Comparison of ENCODE assay signal across 33 mouse cellular contexts in the genomic region with DNA sequence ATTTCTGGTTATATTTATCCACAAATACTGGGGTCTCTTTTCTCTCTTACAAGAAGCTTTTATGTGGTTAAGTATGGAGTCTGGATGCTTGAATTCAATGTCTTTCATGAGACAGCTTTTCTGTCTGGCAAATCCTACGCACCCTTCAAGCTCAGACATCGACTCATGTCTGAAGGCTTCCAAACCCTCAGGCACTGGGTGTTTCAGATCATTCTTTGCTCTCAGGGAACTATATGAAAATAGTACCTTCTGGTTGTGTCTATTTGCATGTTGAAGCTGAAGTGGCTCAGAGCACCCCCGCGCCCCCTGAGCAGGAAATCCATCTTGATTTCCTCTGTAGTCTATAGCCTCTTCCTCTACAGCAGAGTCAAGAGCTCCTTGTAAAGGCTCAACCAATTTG. TPM values are rescaled to one million over a fixed set of nuclear protein-coding genes. Genes with fewer than 3 reads are reported as not detected.
DNase-seq lines count a peak whose midpoint lies in the region; ATAC-seq and TF ChIP-seq lines count a peak whose summit lies in the region.
"Had no signal": no experiment of that assay in that cellular context is flagged by ENCODE, and none has a peak within 500 bp of the region (broad histone marks: within the 10 kb centered on the region; RNA-seq: fewer than 3 reads in every experiment).

No protein-coding gene starts in this region.

- TF ChIP-seq RAD21 in CH12.LX (IDR thresholded peaks at IDR 0.05; ENCODE audit: low read depth, low read length): no peak

- TF ChIP-seq EP300 in CH12.LX (IDR thresholded peaks at IDR 0.05; ENCODE audit: low read length): no peak

- peak overlapping the region; percentile 8; the same call in 1 of the 2 replicates for H3K4me3 ChIP-seq in testis, adult 2 months (ENCODE audit: control insufficient read depth, low read depth, low read length)
- H3K4me3 ChIP-seq in CH12.LX (replicated peaks in 1 of 3; ENCODE audit: low read depth in 2 of 3, low read length in 2 of 3, poor library complexity in 1 of 3): no peak overlapping the region
- H3K4me3 ChIP-seq in myocyte: no peak overlapping the region
- H3K4me3 ChIP-seq: embryonic facial prominence, embryonic 13.5 days; forebrain, embryonic 12.5 days; heart, adult 2 months; heart, embryonic 10.5 days; heart, embryonic 13.5 days had no signal

- H3K27me3 ChIP-seq in testis, adult 2 months (ENCODE audit: control insufficient read depth, insufficient read depth, low read length): no peaks in the 10 kb centered on the region
- H3K27me3 ChIP-seq in CH12.LX (replicated peaks) (no peaks in the 10 kb centered on the region), myocyte (ENCODE audit: control insufficient read depth, insufficient read depth, insufficient read length) (no peaks in the 10 kb centered on the region)
- H3K27me3 ChIP-seq: embryonic facial prominence, embryonic 13.5 days; forebrain, embryonic 12.5 days; Patski had no signal

- no peaks in the 10 kb centered on the region for H3K36me3 ChIP-seq in testis, adult 2 months (ENCODE audit: control insufficient read depth, insufficient read depth, low read length)
- H3K36me3 ChIP-seq in CH12.LX (replicated peaks in 1 of 2; ENCODE audit: control insufficient read depth in 1 of 2, insufficient read depth in 1 of 2, low read length in 1 of 2) (no peaks in the 10 kb centered on the region), myocyte (ENCODE audit: control insufficient read depth, insufficient read depth) (peaks cover 4% of the 10 kb centered on the region)
- H3K36me3 ChIP-seq: embryonic facial prominence, embryonic 13.5 days; forebrain, embryonic 12.5 days; heart, embryonic 10.5 days; heart, embryonic 13.5 days had no signal

- peak overlapping the region; percentile 45; the same call in 1 of the 2 replicates for H3K4me2 ChIP-seq in CH12.LX (ENCODE audit: insufficient read depth, low read depth, poor library complexity, severe bottlenecking)
- H3K4me2 ChIP-seq in myocyte (ENCODE audit: low read depth): peak overlapping the region; percentile 46
- H3K4me2 ChIP-seq: embryonic facial prominence, embryonic 13.5 days; forebrain, embryonic 12.5 days; heart, embryonic 13.5 days; hindbrain, embryonic 14.5 days had no signal

- H3K79me2 ChIP-seq in CH12.LX (replicated peaks; ENCODE audit: control insufficient read depth, extremely low read depth, insufficient read depth, poor library complexity, severe bottlenecking): no peaks in the 10 kb centered on the region
- H3K79me2 ChIP-seq in myocyte (ENCODE audit: control insufficient read depth, insufficient read depth): peaks cover 20% of the 10 kb centered on the region

- H3K27ac ChIP-seq in testis, adult 2 months (ENCODE audit: control insufficient read depth, insufficient read depth, low read depth, low read length): no peak overlapping the region
- H3K27ac ChIP-seq in CH12.LX (ENCODE audit: insufficient read depth, low read depth): no peak overlapping the region
- H3K27ac ChIP-seq: embryonic facial prominence, embryonic 13.5 days; forebrain, embryonic 12.5 days; heart, adult 2 months; heart, embryonic 10.5 days; heart, embryonic 13.5 days; hindbrain, embryonic 14.5 days; hindbrain, postnatal 0 days had no signal

- peaks cover 6% of the 10 kb centered on the region for H3K4me1 ChIP-seq in testis, adult 2 months (ENCODE audit: control insufficient read depth, insufficient read depth, low read length)
- H3K4me1 ChIP-seq in CH12.LX (ENCODE audit: control insufficient read depth in 1 of 2, insufficient read depth in 2 of 2): peaks cover 0 to 21% of the 10 kb centered on the region in 2 experiments; a peak in 3 of 4 replicates

- TF ChIP-seq POLR2A in testis, adult 2 months (IDR thresholded peaks at IDR 0.05; ENCODE audit: control insufficient read depth, low read depth, low read length): no peak
- TF ChIP-seq POLR2A in CH12.LX (IDR thresholded peaks at IDR 0.05; ENCODE audit: low read depth, low read length): no peak
- no peak for TF ChIP-seq POLR2A in myocyte (IDR thresholded peaks at IDR 0.05; ENCODE audit: insufficient read length, low read depth)

- H3ac ChIP-seq in myocyte (ENCODE audit: control insufficient read depth, insufficient read length): no peak overlapping the region

- no peak overlapping the region for H3K9ac ChIP-seq in CH12.LX (ENCODE audit: insufficient read depth, low read depth)
- H3K9ac ChIP-seq: embryonic facial prominence, embryonic 13.5 days; forebrain, embryonic 12.5 days; forebrain, postnatal 0 days; heart, embryonic 13.5 days; hindbrain, embryonic 14.5 days had no signal

- in situ Hi-C loops in CH12.LX (cut with MboI; ENCODE audit: low pct_ligation_motif_present, low pct_unique_long_range_greater_than_20kb, low sequenced_read_pairs): loop anchor here (5.0 to 10.0 kb wide), 2 partner anchors 33 to 111 kb away; partner anchors contain the start of gene Me3

- ATAC-seq in activated CD4-positive, CD25-positive, alpha-beta regulatory T cell, adult 4 months: no peak
- ATAC-seq: forebrain, postnatal 0 days; hindbrain, postnatal 0 days; inflammation-experienced regulatory T-cells, adult 6 months; intestine, embryonic 16.5 days; Patski had no signal

- no peak for TF ChIP-seq CTCF in testis, adult 2 months (IDR thresholded peaks at IDR 0.05; ENCODE audit: control insufficient read depth, insufficient read depth, insufficient replicate concordance, low read depth, low read length)
- TF ChIP-seq CTCF in CH12.LX (conservative IDR thresholded peaks at IDR 0.05 in 1 of 2, IDR thresholded peaks at IDR 0.05 in 1 of 2; ENCODE audit: low read depth in 2 of 2, low read length in 2 of 2): no peak

- dilution Hi-C loops in CH12.LX (cut with MboI; ENCODE audit: extremely low pct_ligation_motif_present, extremely low pct_unique_long_range_greater_than_20kb, low sequenced_read_pairs): no loop called here

- peaks cover 8% of the 10 kb centered on the region for H3K9me3 ChIP-seq in CH12.LX (replicated peaks; ENCODE audit: low read length)
- H3K9me3 ChIP-seq: embryonic facial prominence, embryonic 13.5 days; forebrain, embryonic 12.5 days had no signal

- DNase-seq in testis, postnatal 14 days (ENCODE audit: low spot score): no peak
- DNase-seq in CH12.LX (ENCODE audit: extremely low read depth): peak; percentile 55
- peak; percentile 76 for DNase-seq in brain, adult 2 months (ENCODE audit: low read depth, low spot score)
- DNase-seq in T-cell, adult 2 months (ENCODE audit: low spot score): no peak
- no peak for DNase-seq in kidney, adult 8-10 months
- DNase-seq: adrenal gland, adult 8-10 months; adrenal gland, postnatal 25 days; B cell, adult 2 months; cerebellum, adult 2 months; cerebellum, adult 9-11 months; cerebellum, postnatal 25 days; forebrain, postnatal 0 days; gastrocnemius, postnatal 10 days; gastrocnemius, postnatal 36 days; heart, adult 2 months; heart, postnatal 14 days; heart, postnatal 4 days; kidney, adult 18-20 months had no signal

TF ChIP-seq in CH12.LX, 34 proteins besides CTCF, POLR2A, EP300 and RAD21:
- TF ChIP-seq SIN3A (IDR thresholded peaks at IDR 0.05; ENCODE audit: low read length): no peak
- no peak for TF ChIP-seq CHD1 (IDR thresholded peaks at IDR 0.05; ENCODE audit: low read depth, low read length)
- no peak for TF ChIP-seq ZC3H11A (IDR thresholded peaks at IDR 0.05; ENCODE audit: low read depth, low read length)
- TF ChIP-seq USF2 (conservative IDR thresholded peaks at IDR 0.05; ENCODE audit: low read depth, low read length): no peak
- no peak for TF ChIP-seq ELF1 (IDR thresholded peaks at IDR 0.05; ENCODE audit: low read depth, low read length)

TF ChIP-seq in myocyte, 11 proteins besides CTCF, POLR2A, EP300 and RAD21:
- TF ChIP-seq E2F4 (IDR thresholded peaks at IDR 0.05; ENCODE audit: insufficient read depth) (no peak), MAX (IDR thresholded peaks at IDR 0.05; ENCODE audit: low read depth) (no peak), REST (IDR thresholded peaks at IDR 0.05; ENCODE audit: insufficient read depth, insufficient read length) (no peak), CEBPB (IDR thresholded peaks at IDR 0.05; ENCODE audit: insufficient read depth, poor library complexity, severe bottlenecking) (no peak), USF1 (IDR thresholded peaks at IDR 0.05; ENCODE audit: low read depth) (no peak), POLR2AphosphoS2 (IDR thresholded peaks at IDR 0.05; ENCODE audit: insufficient read length, low read depth) (no peak), MYOG (IDR thresholded peaks at IDR 0.05; ENCODE audit: control insufficient read depth in 1 of 3, insufficient read depth in 1 of 3, insufficient read length in 2 of 3, low read depth in 2 of 3) (no peak), TCF12 (IDR thresholded peaks at IDR 0.05; ENCODE audit: insufficient read depth, poor library complexity, severe bottlenecking) (no peak), MYOD1 (IDR thresholded peaks at IDR 0.05; ENCODE audit: control insufficient read depth in 1 of 3, insufficient read length in 2 of 3, low read depth in 2 of 3) (no peak), TCF3 (IDR thresholded peaks at IDR 0.05; ENCODE audit: insufficient read length, low read depth) (no peak), SRF (IDR thresholded peaks at IDR 0.05; ENCODE audit: control insufficient read depth, insufficient read length, low read depth) (no peak)

RNA-seq across cellular contexts. Expression of gene Prss23, which starts 3.2 kb away (rescaled TPM):
- 5.4 and 8.5 TPM in 2 replicates for polyA plus RNA-seq in testis, adult 2 months (2012; rRNA removed)
- total RNA-seq in CH12.LX (2012; rRNA removed): 1.1 and 3.4 TPM in 2 replicates
- 1.3 and 2.4 TPM in 2 replicates for total RNA-seq in CH12.LX (2014; rRNA removed)
- polyA plus RNA-seq in CH12.LX (2012; ENCODE audit: insufficient read length, low read depth): 2.1 and 2.6 TPM in 2 replicates
- polyA plus RNA-seq in myocyte (2012; fragmentation: generic; extraction: Trizol): 98.5 TPM
- polyA plus RNA-seq in activated CD4-positive, CD25-positive, alpha-beta regulatory T cell, adult 4 months (2017; shearing (Covaris generic)): not detected
- total RNA-seq: common myeloid progenitor, adult 5-6 weeks; granulocyte monocyte progenitor cell, adult 5-6 weeks; MEL had no signal
- polyA plus RNA-seq: inflammation-experienced regulatory T-cells, adult 6 months had no signal

Comparison
In these comparisons a context has a peak if more than half of its experiments do, and no peak if none do; other contexts are left out.
1. DNase-seq: peak in CH12.LX (single experiment) and brain, adult 2 months (single experiment); none in testis, postnatal 14 days (single experiment), T-cell, adult 2 months (single experiment) and kidney, adult 8-10 months (0 of 2).
2. RNA of gene Prss23, which starts 3.2 kb away (polyA plus RNA-seq): 98.5 TPM in myocyte (single experiment); 5.4 to 8.5 TPM in testis, adult 2 months, 2.1 to 2.6 TPM in CH12.LX and not detected in activated CD4-positive, CD25-positive, alpha-beta regulatory T cell, adult 4 months; every median in the first group is over 10 times any median in the second.